Mouse (Mus musculus): ENCODE measurements around the gene Cnp. TPM values are rescaled to one million over a fixed set of nuclear protein-coding genes. Genes with fewer than 3 reads are reported as not detected.
A peak's percentile ranks its signal among the peaks of the same experiment; 100 is the strongest.

Cnp gene
- polyA plus RNA-seq, 1 experiment from 2014 or later = 18.1 TPM

DNA sequence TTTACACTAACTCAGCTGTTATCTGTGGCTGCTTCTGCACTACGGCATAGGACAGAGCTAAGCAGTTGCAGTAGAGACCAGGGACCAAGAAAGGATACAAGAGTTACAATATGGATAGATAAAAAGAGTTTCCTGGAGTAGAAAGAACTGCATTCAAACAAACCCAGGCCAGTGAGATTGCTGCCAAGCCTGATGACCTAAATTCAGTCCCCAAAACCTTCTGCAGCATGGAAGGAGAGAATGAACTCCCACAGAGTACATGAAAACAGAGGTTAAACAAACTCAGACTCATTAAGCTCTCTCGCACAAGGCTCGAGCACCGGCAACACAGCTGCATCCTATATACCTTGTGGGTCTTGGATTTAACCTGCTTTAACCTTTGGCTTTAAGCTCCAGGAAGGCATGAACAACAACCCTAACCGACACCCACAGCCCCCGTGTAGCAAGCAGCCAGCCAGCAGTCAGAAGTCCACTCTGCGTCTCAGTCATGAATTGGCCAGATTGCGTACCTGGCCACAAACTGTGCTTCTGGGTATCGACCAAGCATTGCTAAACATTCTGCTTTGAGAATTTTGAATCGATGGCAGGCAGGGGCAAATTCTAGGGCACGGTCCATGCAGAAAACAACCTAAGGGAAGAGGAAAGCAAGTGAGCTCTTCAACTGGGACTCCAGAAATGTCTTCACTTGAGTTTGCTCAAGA is 17.8 kb downstream of the Cnp start:
- Histone ChIP-seq H3K9ac (no peak overlapping the region), H3K4me2 (no peak overlapping the region), H3K4me3 (no peak overlapping the region), H3K36me3 (peaks cover 100% of the 10 kb centered on the region), H3K27me3 (replicated peaks) (no peaks in the 10 kb centered on the region), H3K27ac (replicated peaks) (no peak overlapping the region), H3K4me1 (peaks cover 12% of the 10 kb centered on the region), H3K9me3 (no peaks in the 10 kb centered on the region)
- 92% methylated on average over 11 of the region's 11 CpGs for WGBS
- no peak for ATAC-seq (ENCODE audit: extremely low read depth, insufficient number of reproducible peaks, low FRiP score, low TSS enrichment)

DNA sequence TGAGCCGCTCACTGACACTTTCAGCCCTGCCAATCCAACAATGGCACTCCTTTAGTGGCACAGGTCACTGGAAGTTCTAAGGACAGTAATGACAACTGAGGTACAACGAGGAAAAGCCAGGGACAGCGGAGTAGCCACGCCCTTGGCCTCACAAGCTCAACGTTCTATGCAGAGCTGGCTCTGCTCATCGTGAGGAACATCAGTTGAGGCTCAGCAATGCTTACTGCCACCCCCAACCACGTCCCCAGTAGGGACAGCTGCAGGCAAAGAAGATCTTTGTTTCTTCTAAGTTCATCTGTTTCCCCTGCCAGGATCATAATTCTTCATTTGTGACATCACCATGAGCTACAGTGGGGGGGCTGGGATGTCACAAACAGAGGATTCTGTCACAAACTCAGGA is 19.9 kb downstream of the Cnp start:
- WGBS = 80% methylated on average over 7 of the region's 7 CpGs
- no peak for ATAC-seq (ENCODE audit: extremely low read depth, insufficient number of reproducible peaks, low FRiP score, low TSS enrichment)
- Histone ChIP-seq H3K4me2 (no peak overlapping the region), H3K27ac (replicated peaks) (no peak overlapping the region), H3K9ac (no peak overlapping the region), H3K36me3 (peaks cover 100% of the 10 kb centered on the region), H3K9me3 (no peaks in the 10 kb centered on the region), H3K27me3 (replicated peaks) (no peaks in the 10 kb centered on the region), H3K4me1 (peaks cover 12% of the 10 kb centered on the region), H3K4me3 (no peak overlapping the region)

DNA sequence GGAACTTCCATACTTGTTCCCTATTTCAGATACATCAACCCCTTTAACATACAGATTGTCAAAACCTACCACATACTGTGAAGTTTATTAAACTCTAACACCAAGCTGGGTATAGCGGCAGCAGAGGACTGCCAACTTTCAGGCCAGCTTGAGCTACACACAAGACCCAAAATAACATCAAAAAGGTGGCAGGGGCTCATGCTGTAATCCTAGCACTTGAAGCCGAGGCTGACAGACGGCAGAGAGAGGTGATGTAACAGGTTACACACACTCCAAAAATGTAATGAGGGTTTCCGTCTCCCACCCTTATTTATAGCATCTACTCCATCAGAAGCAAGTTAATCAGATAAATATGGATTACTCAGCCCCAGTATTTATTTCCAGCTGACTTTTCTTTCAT is 20.8 kb downstream of the Cnp start:
- Histone ChIP-seq H3K27ac (replicated peaks) (peak overlapping the region; percentile 50), H3K36me3 (peaks cover 100% of the 10 kb centered on the region), H3K9ac (0 out of 2 replicates have a peak overlapping the region, but pooled peaks have one; percentile 6), H3K4me3 (no peak overlapping the region), H3K9me3 (no peaks in the 10 kb centered on the region), H3K4me2 (no peak overlapping the region), H3K27me3 (replicated peaks) (no peaks in the 10 kb centered on the region), H3K4me1 (peaks cover 12% of the 10 kb centered on the region)
- 53% methylated on average over 4 of the region's 4 CpGs for whole genome bisulfite sequencing
- ATAC-seq (ENCODE audit: extremely low read depth, insufficient number of reproducible peaks, low FRiP score, low TSS enrichment) = no peak

DNA sequence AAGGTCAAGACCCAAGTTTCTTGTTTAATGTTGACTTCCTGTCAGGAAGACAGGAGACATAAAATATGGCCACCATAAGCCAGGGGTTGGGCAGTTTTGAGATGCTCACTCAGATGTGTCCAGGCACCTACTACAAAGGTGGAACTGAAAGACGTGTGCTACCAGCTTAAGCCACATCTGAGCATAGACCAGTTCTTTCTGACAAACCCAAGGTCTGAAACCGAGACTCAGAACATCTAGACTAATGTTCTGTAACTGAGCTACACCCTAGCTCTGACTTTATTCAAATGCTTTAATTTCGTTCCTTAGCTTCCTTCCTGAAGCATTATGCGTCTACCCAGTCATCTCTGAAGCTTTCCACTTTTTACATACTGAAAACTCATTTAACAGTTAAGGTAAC is 23.4 kb downstream of the Cnp start:
- no peak overlapping the region for H3K4me3 ChIP-seq
- H3K4me1 ChIP-seq = peaks cover 15% of the 10 kb centered on the region
- WGBS = 91% methylated on average over 4 of the region's 4 CpGs
- no peaks in the 10 kb centered on the region for H3K9me3 ChIP-seq
- H3K4me2 ChIP-seq = no peak overlapping the region
- H3K27me3 ChIP-seq (replicated peaks) = no peaks in the 10 kb centered on the region
- no peak for ATAC-seq (ENCODE audit: extremely low read depth, insufficient number of reproducible peaks, low FRiP score, low TSS enrichment)
- H3K9ac ChIP-seq = no peak overlapping the region
- no peak overlapping the region for H3K27ac ChIP-seq (replicated peaks)
- H3K36me3 ChIP-seq = peaks cover 91% of the 10 kb centered on the region

DNA sequence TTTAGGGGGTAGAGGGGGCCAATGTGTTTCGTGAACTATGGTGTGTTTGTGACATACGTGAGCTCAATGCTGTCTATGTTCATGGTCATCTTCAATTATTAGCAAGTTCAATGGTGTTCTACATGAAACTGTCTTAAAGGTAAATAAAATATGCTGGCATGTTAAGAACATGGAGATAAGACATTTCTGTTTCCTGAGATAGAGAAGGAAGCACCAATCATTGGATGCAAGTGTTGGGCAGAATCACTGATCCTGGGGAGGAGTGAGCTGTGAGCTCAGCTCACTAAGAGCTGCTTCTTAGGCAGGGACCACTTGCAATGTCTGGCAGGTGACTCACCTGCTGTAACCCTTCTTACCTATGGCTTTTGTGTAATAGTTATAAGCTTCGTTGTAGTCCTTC is 26.7 kb downstream of the Cnp start:
- H3K36me3 ChIP-seq = peaks cover 58% of the 10 kb centered on the region
- 91% methylated on average over 3 of the region's 3 CpGs for WGBS

DNA sequence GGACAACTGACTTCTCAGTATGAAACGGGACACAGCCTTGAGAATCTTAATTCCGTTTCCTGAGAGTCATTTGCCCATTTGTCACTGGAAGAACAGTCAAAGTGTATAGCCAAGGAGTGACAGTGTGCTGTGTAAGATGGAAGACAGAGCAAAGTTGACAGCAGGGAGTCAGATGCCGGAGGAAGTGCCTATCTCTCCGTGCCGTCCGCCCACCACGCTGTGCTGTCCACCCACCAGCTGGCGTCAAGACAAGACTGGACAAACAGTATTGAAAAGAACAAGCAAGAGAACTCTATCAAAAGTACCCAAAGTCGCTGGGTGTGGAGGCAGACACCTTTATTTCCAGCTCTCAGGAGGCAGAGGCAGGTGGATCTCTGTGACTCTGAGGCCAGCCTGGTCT is 28.5 kb downstream of the Cnp start:
- no peak overlapping the region for H3K9ac ChIP-seq
- peaks cover 29% of the 10 kb centered on the region for H3K4me1 ChIP-seq
- peaks cover 51% of the 10 kb centered on the region for H3K36me3 ChIP-seq
- no peaks in the 10 kb centered on the region for H3K27me3 ChIP-seq (replicated peaks)
- no peak overlapping the region for H3K4me3 ChIP-seq
- H3K4me2 ChIP-seq = no peak overlapping the region
- H3K9me3 ChIP-seq = no peaks in the 10 kb centered on the region
- 60% methylated on average over 9 of the region's 9 CpGs for WGBS
- ATAC-seq (ENCODE audit: extremely low read depth, insufficient number of reproducible peaks, low FRiP score, low TSS enrichment) = no peak
- 0 out of 2 replicates have a peak overlapping the region, but pooled peaks have one; percentile 33 for H3K27ac ChIP-seq (replicated peaks)

More for the DNA sequence above, 26.7 kb downstream of the Cnp start:
- Histone ChIP-seq H3K27ac (replicated peaks) (no peak overlapping the region), H3K4me1 (peaks cover 28% of the 10 kb centered on the region), H3K4me3 (no peak overlapping the region), H3K9me3 (no peaks in the 10 kb centered on the region), H3K4me2 (no peak overlapping the region), H3K27me3 (replicated peaks) (no peaks in the 10 kb centered on the region), H3K9ac (no peak overlapping the region)
- ATAC-seq (ENCODE audit: extremely low read depth, insufficient number of reproducible peaks, low FRiP score, low TSS enrichment) = no peak

DNA sequence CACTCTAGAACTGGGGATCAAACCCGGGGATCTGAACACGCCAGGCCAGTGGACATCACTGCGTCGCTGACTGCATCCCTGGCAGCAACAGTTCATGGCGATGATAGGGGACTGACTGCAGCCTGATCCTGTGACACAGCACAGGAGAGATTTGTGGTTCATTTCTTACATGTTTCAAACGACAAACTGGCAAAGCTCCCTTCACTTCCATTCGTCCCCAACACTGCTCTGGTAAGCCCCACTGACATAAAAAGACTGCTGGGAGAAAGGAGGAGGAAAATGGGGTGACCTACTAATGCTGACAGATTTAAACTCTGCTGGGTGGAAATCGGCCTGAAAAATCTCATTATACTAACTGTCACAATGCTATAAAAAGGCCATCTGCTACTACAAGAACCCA is 29.1 kb downstream of the Cnp start:
- Histone ChIP-seq H3K36me3 (peaks cover 48% of the 10 kb centered on the region), H3K27ac (replicated peaks) (peak overlapping the region; percentile 33; the same call in 1 of the 2 replicates), H3K27me3 (replicated peaks) (no peaks in the 10 kb centered on the region), H3K4me3 (no peak overlapping the region), H3K4me2 (no peak overlapping the region), H3K9ac (peak overlapping the region; percentile 15; the same call in 1 of the 2 replicates), H3K4me1 (peaks cover 35% of the 10 kb centered on the region), H3K9me3 (no peaks in the 10 kb centered on the region)
- ATAC-seq (ENCODE audit: extremely low read depth, insufficient number of reproducible peaks, low FRiP score, low TSS enrichment) = no peak
- WGBS = 70% methylated on average over 8 of the region's 8 CpGs

DNA sequence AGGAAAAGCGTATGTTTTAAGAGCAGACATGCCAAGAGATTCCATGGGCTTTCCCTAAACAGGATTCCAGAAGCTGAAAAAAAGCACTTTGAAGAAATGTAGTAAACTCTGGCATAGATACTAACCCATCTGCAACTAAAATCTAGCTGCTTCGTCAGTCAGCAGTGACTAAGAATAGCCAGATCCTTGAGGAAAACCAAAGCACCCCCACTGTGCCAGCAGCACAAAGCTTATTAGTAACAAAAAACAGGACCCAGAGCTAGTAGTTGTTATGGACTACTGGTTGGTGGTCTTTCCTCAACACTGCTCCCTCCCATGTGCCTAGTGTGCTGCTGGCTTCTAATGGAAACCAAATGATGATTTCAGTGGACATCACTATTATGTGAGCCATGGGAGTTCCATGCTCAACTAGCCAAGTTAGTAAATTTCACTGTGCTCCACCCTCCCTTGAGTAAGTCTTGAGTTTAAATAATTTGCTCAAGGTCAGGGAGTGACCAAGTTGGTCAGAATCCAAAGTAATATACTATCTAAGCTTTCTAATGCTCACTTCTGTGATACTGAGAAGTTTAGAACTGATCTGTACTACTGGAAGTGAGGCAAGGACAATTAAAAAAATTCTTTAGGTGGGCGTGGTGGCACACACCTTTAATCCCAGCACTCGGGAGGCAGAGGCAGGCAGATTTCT is 29.8 kb downstream of the Cnp start:
- 77% methylated on average over 4 of the region's 4 CpGs for WGBS
- Histone ChIP-seq H3K36me3 (peaks cover 41% of the 10 kb centered on the region), H3K9me3 (no peaks in the 10 kb centered on the region)

DNA sequence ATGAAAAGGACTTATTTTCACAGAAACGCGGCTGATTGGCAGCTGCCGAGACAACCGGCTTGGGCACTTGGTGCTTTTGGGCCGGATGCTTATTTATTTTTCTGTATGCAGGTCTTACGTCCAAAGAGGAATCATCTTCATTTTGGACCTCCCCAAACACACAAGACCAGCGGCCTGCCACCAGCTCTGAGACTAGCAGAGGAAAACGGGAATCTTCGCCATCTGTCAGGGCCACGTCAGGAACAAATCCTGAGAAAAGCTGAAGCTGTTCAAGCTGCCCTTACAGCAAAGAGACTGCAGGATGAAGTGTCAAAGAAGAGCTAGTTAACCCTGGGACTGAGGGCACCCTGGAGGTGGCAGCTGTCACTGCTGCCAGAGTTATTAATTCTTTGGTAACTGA is 30.7 kb downstream of the Cnp start:
- H3K4me1 ChIP-seq = peaks cover 51% of the 10 kb centered on the region
- H3K4me2 ChIP-seq = no peak overlapping the region
- H3K36me3 ChIP-seq = peaks cover 31% of the 10 kb centered on the region
- H3K9me3 ChIP-seq = no peaks in the 10 kb centered on the region
- H3K27ac ChIP-seq (replicated peaks) = no peak overlapping the region
- ATAC-seq (ENCODE audit: extremely low read depth, insufficient number of reproducible peaks, low FRiP score, low TSS enrichment) = no peak
- 88% methylated on average over 10 of the region's 10 CpGs for WGBS
- no peak overlapping the region for H3K9ac ChIP-seq
- no peaks in the 10 kb centered on the region for H3K27me3 ChIP-seq (replicated peaks)
- no peak overlapping the region for H3K4me3 ChIP-seq

More for the DNA sequence above, 29.8 kb downstream of the Cnp start:
- Histone ChIP-seq H3K4me1 (peaks cover 42% of the 10 kb centered on the region), H3K4me2 (no peak overlapping the region), H3K27me3 (replicated peaks) (no peaks in the 10 kb centered on the region), H3K4me3 (no peak overlapping the region), H3K9ac (0 out of 2 replicates have a peak overlapping the region, but pooled peaks have one; percentile 15), H3K27ac (replicated peaks) (peak overlapping the region; percentile 33; the same call in 1 of the 2 replicates)
- no peak for ATAC-seq (ENCODE audit: extremely low read depth, insufficient number of reproducible peaks, low FRiP score, low TSS enrichment)

DNA sequence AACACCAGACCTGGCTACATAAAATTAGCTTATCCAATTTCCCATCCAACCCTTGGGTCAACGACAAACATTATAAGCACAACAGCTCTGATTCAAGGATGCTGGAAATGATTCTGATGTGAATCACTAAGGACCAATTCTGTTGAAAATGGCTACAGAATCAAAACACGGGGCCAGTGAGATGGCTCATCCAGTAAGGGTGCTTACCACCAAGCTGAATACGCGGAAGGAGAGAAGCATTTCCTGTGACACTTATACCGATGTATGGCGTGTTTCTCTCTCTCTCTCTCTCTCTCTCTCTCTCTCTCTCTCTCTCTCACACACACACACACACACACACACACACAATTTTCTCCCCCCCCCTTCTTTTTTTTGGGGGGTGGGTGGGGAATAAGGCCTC is 32.4 kb downstream of the Cnp start:
- peaks cover 65% of the 10 kb centered on the region for H3K4me1 ChIP-seq
- 84% methylated on average over 6 of the region's 6 CpGs for WGBS
- H3K4me2 ChIP-seq = no peak overlapping the region
- H3K9ac ChIP-seq = no peak overlapping the region
- no peaks in the 10 kb centered on the region for H3K27me3 ChIP-seq (replicated peaks)
- no peak for ATAC-seq (ENCODE audit: extremely low read depth, insufficient number of reproducible peaks, low FRiP score, low TSS enrichment)
- H3K4me3 ChIP-seq = no peak overlapping the region
- no peaks in the 10 kb centered on the region for H3K9me3 ChIP-seq
- H3K36me3 ChIP-seq = peaks cover 19% of the 10 kb centered on the region
- no peak overlapping the region for H3K27ac ChIP-seq (replicated peaks)

DNA sequence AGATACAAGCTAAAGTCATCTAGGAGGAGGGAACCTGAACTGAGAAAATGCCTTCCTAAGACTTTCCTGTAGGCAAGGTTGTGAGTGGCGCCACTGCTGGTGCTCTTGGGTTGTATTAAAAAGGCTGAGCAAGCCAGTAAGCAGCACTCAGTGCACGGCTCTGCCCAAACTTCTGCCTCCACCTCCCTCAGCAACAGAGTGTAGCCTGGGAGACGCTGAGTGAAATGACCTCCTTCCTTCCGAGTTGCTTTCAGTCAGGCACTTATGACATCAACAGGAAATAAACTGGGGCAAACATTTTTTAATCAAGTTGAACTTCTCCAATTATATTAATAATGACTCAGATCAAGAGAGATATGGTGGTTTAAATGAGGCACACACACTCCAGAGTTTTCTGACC is 34.1 kb downstream of the Cnp start:
- Histone ChIP-seq H3K9ac (no peak overlapping the region), H3K4me2 (no peak overlapping the region), H3K36me3 (peaks cover 24% of the 10 kb centered on the region), H3K27ac (replicated peaks) (peak overlapping the region; percentile 85), H3K27me3 (replicated peaks) (no peaks in the 10 kb centered on the region), H3K9me3 (no peaks in the 10 kb centered on the region), H3K4me3 (no peak overlapping the region), H3K4me1 (peaks cover 68% of the 10 kb centered on the region)
- WGBS = 61% methylated on average over 4 of the region's 4 CpGs
- ATAC-seq (ENCODE audit: extremely low read depth, insufficient number of reproducible peaks, low FRiP score, low TSS enrichment) = no peak

All from heart, embryonic 13.5 days (tissue).